Mouse (Mus musculus): Measurements from ENCODE around the gene Fbxo33. TPM values are rescaled to one million over a fixed set of nuclear protein-coding genes. Genes with fewer than 3 reads are reported as not detected.

The Fbxo33 gene
- 6.0 and 15.3 TPM in 2 replicates for polyA plus RNA-seq (2012; rRNA removed; ENCODE audit: low replicate concordance)

DNA sequence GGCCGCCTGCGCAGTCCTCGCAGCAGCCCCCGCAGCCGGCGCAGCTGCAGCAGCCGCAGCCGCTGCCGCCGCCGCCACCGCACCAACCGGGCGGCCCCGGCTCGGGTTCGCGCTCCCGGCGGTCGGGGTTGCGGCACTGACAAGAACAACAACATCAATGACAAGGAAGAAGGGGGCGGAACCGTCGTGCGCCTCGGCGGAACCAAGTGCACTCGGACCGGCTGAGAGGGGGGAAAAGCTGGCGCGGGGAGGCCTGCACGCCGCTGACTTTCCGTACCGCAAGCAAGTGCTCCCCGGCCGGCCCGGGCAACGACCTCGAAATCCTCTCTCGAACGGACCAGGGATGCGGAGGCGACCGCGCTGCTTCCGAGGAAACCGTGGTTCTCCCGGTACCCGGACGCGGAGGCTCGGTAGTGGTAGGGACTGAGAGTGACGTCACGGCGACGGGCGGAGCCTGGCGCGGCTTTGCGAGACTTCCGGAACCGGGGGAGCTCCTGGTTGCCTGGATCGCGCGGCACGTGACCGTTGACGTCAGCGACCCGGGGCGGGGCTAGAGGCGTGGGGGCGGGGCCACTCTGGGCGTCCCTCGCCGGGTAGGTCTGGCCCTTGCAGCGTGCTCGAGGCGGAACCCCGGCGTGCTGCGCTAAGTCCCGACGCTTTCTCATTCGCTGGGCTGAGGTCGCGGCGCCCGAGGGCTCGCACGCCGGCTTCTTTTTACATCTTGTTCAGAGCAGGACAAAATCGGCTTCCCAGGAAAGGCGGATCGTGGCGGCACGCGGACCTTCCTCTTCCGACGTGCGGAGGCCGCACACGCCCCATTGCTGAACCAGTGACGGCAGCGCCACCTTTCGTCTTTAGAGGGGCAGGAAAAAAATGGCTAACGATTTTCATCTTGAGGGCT lies at the start of gene Fbxo33:
Fbxo33 (minus strand) TSS at position 401 of the 901 bp plus-strand sequence.

Other genes starting within 250 kb of the Fbxo33 start
- 8.8 and 29.0 TPM in 2 replicates for gene Sec23a, start 207.7 kb downstream of the Fbxo33 start, polyA plus RNA-seq (2012; rRNA removed; ENCODE audit: low replicate concordance)
- 1.3 and 1.7 TPM in 2 replicates for gene Gemin2, start 206.3 kb downstream of the Fbxo33 start, polyA plus RNA-seq (2012; rRNA removed; ENCODE audit: low replicate concordance)
- gene Trappc6b, start 158.3 kb downstream of the Fbxo33 start, polyA plus RNA-seq (2012; rRNA removed; ENCODE audit: low replicate concordance), result 50.4 and 96.6 TPM in 2 replicates
- gene Pnn, start 152.8 kb downstream of the Fbxo33 start, polyA plus RNA-seq (2012; rRNA removed; ENCODE audit: low replicate concordance), result 6.7 and 6.9 TPM in 2 replicates
- 23.0 and 45.8 TPM in 2 replicates for gene Mia2, start 123.9 kb downstream of the Fbxo33 start, polyA plus RNA-seq (2012; rRNA removed; ENCODE audit: low replicate concordance)

All from mammary gland, adult 2 months (tissue).